Mouse (Mus musculus) gastrocnemius, postnatal 10 days (tissue): Measurements from ENCODE around the gene Sult3a2. TPM values are rescaled to one million over a fixed set of nuclear protein-coding genes. Genes with fewer than 3 reads are reported as not detected.
"Not testable (repeated sequence)": the region's sequence is repeated elsewhere in the genome, so short reads cannot be mapped to it uniquely, and the experiment has no call there.

Experiments used
- DNase-seq: peaks from one replicate; pipeline ENCODE4 v3.0.0; 2021; ENCODE audit warnings: mixed read lengths
- long read RNA-seq, 2 experiments: library from polyadenylated mRNA; stranded (forward); transcript quantifications; one replicate each; pipeline ENCODE4 v2.0.0; 2021
- total RNA-seq, 2 experiments: library from RNA; stranded (reverse); gene quantifications; 2 replicates each; pipeline ENCODE4 v1.2.3; 2021

Gene Sult3a2
- total RNA-seq = not detected
- long read RNA-seq, experiment 1 = 0 reads
- long read RNA-seq, experiment 2 = 0 reads

DNA sequence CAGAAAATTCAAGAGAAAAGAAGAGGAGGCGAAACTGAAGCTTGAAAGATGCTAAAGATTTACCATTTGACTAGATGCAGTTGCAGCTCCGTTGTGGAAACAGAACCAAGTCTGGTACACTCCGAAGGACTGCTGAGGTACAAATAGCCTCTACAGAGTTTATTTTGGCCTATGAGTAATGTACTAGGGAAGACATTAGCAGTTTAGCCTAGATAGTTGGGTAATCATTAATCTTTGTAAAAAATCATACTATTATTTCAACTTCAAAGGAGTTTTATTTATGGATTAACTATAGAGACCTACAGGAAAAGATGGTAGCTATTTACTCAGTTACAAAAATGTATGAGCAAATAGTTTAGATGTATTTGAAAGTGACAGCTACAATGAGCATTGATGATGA lies at the start of gene Sult3a2:
Gene Sult3a2 (minus strand): TSS at position 101 of the 400 bp plus-strand sequence.
- DNase-seq = no peak

DNA sequence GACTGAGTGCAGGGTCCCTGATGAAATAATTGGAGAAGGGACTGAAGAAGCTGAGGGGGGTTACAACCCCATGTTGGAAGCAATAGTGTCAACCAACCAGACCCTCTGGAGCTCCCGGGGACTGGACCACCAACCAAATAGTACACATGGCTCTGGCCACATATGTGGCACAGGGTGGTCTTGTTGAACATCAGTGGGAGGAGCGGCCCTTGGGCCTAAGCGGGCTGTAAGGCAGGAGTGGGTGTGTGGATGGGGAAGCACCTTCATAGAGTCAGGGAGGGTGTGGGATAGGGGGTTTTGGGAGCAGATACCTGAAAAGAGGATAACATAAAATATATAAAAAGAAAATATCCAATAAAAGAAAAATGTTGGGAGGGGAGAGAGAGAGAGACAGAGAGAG lies 34.4 kb upstream of the Sult3a2 start:
- no peak for DNase-seq

GRCm38 (mm10) chr10:33816923-33817322 lies 30.4 kb upstream of the Sult3a2 start:
- DNase-seq = no peak

GRCm38 (mm10) chr10:33814266-33814665 lies 27.8 kb upstream of the Sult3a2 start:
- DNase-seq = no peak

- DNase-seq = no peak
These were observed 25.3 kb upstream of the Sult3a2 start for GRCm38 (mm10) chr10:33811807-33812206.

- not testable (repeated sequence) for DNase-seq
These were observed 10.9 kb upstream of the Sult3a2 start for GRCm38 (mm10) chr10:33797221-33797949.

DNA sequence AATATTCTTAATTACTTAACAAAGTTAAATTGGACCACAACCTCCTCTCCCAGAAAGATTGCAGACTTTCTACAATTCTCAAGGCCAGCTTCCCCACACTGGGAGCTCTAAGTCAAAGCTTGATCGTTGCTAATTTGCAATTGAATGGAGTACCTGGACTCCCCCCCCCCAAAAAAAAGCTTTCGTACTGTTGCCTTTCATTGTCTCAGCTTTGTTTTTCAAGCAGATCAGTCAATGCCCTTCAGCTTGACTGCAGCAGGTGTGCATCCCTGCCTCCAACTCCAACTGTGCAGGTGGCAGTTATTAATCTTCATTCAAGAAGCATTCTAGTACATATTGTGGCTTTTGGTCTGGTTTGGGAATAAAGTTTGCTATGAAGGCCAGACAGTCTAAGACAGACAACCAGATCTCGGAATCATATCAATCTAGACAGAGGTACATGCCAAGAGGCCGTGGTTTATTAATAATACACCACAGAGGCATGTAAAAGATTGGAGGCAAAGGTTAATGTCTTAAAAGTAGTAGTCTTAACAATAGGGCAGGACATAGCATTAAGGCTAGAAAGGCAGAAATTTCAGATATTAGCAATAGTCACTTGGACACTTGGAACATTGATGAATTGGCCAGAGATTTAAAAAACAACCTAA lies 9.9 kb upstream of the Sult3a2 start:
- not testable (repeated sequence) for DNase-seq

GRCm38 (mm10) chr10:33792166-33792565 lies 5.7 kb upstream of the Sult3a2 start:
- DNase-seq = not testable (repeated sequence)

DNA sequence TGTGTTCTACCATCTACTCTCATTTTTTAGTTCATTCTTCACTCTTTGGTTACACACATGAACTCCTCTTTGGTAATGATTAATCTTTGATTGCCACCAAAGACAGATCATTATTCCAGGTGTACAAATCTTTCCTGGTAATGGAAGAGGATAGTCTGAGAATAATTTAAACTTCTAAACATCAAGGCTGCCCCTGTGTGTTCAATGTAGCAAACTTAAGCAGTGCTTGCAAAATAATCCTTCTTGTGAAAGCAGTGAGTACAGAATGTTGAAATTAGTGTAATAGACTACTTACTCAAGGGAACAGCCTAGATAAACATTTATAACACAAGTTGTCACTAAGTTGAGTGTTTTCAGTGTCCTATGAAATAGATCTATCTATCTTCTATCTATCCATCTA lies 1.0 kb upstream of the Sult3a2 start:
- no peak for DNase-seq

DNA sequence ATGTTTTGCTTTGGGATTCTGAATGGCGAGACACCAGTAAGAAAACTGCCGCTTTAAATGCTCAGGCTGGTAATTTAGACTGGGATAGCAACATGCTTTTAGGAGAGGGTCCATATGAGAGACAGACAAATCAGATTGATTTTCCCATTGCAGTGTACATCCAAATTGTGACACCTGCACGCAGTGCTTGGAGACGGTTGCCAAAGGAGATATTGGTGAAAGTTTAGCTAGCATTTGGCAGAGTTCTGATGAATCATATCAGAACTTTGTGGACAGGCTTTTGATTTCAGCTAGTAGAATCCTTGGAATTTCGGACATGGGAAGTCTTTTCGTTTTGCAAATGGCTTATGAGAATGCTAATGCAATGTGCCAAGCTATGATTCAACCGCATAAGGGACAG lies 51.3 kb downstream of the Sult3a2 start:
- DNase-seq = not testable (repeated sequence)

GRCm38 (mm10) chr10:33733241-33733640 lies 53.3 kb downstream of the Sult3a2 start:
- DNase-seq = no peak

- no peak for DNase-seq
These were observed 53.9 kb downstream of the Sult3a2 start for GRCm38 (mm10) chr10:33732409-33733185.

DNA sequence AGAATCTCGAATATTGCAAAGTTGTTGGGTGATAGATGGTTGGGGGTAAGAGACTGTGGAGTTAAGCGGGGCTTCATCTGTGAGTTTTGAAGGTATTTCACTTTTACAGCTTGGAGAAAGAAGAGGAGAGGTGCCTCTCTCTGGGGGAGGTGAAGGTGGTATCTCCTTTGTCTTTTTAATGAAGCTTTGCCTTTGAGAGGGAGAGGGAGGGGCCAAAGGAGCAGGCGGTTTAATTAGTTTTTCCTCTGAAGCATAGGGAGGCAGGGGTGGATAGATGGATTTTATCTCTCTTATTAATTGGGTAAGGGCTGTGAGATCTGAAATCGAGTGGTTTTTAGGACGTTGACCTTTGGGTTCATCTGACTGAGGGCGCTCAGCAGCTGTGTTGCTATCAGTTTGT lies 62.7 kb downstream of the Sult3a2 start:
- DNase-seq = no peak

DNA sequence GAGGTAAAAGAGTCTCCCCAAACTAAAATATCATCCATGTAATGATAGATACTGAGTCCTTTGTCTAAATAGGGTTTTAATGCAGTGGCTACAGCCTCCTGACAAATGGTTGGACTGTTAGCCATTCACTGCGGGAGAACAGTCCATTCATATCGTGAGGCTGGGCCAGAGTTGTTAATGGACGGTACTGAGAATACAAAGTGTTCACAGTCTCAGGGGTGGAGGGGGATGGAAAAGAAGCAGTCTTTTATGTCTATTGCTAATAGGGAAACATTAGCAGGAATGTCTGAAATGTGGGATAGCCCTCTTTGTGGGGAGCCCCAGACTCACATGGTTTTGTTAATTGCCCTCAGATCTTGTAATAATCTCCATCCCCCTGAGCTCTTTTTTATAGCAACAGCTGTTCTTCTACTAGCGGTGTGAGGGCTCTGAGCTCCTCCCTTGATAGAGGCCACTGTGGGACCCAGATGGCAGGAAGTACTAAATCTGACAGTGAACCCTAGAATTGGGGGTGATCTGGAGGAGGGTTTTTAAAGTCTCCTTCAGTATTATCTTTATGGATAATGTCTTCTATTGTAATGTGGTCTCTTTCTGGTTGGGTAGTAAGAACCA lies 64.6 kb downstream of the Sult3a2 start:
- DNase-seq = no peak

Other genes with a start within 250 kb of the Sult3a2 start
- gene Clvs2, start 161.9 kb downstream of the Sult3a2 start, total RNA-seq = under 1 TPM; 0.12 to 0.43 TPM
- not detected for gene Sult3a1, start 71.0 kb upstream of the Sult3a2 start, total RNA-seq
- gene Rsph4a, start 118.4 kb upstream of the Sult3a2 start, total RNA-seq = not detected
- gene Zup1, start 164.6 kb upstream of the Sult3a2 start, total RNA-seq = 1 to 10 TPM; 5.0 to 9.6 TPM
- gene Rwdd1, start 232.9 kb upstream of the Sult3a2 start, total RNA-seq = 100 to 1,000 TPM in 1 of 2 experiments, 10 to 100 TPM in 1; 92.7 to 124 TPM